Mouse (Mus musculus): Measurements from ENCODE around the gene Ino80e. TPM values are rescaled to one million over a fixed set of nuclear protein-coding genes. Genes with fewer than 3 reads are reported as not detected.
"Not testable (repeated sequence)": the region's sequence is repeated elsewhere in the genome, so short reads cannot be mapped to it uniquely, and the experiment has no call there.

The Ino80e gene
- polyA plus RNA-seq (2016; fragmentation: Nextera tagmentation; extraction: Ambion mirVana): 96.5 and 108 TPM in 2 replicates

- WGBS: under 1% methylated on average over 41 of the region's 41 CpGs
- Histone ChIP-seq H3K27ac (peak within 1 kb of the TSS; percentile 80), H3K4me1 (peaks cover 33% of the 10 kb centered on the region), H3K4me3 (replicated peaks) (peak within 1 kb of the TSS; percentile 65), H3K27me3 (no peaks in the 10 kb centered on the region), H3K9me3 (no peaks in the 10 kb centered on the region), H3K4me2 (peak within 1 kb of the TSS; percentile 84), H3K36me3 (replicated peaks) (peaks cover 65% of the 10 kb centered on the region), H3K9ac (peak within 1 kb of the TSS; percentile 71)
- ATAC-seq (ENCODE audit: low FRiP score): peak; percentile 72
Observed at GRCm38 (mm10) chr7:126862147-126862784, at the start of gene Ino80e. Ino80e (minus strand) TSS chr7:126862377.

- no peaks in the 10 kb centered on the region for H3K4me1 ChIP-seq
- no peaks in the 10 kb centered on the region for H3K36me3 ChIP-seq (replicated peaks)
- no peaks in the 10 kb centered on the region for H3K9me3 ChIP-seq
- H3K9ac ChIP-seq: no peak overlapping the region
- H3K4me3 ChIP-seq (replicated peaks): no peak overlapping the region
- no peaks in the 10 kb centered on the region for H3K27me3 ChIP-seq
- ATAC-seq (ENCODE audit: low FRiP score): no peak
- 81% methylated on average over 3 of the region's 3 CpGs for WGBS
- no peak overlapping the region for H3K27ac ChIP-seq
- H3K4me2 ChIP-seq: no peak overlapping the region
Observed at GRCm38 (mm10) chr7:126905590-126905989, 43.4 kb upstream of the Ino80e start.

GRCm38 (mm10) chr7:126899781-126900180 is 37.6 kb upstream of the Ino80e start:
- H3K9me3 ChIP-seq; H3K36me3 ChIP-seq (replicated peaks); H3K4me2 ChIP-seq; H3K27me3 ChIP-seq; H3K9ac ChIP-seq; ATAC-seq (ENCODE audit: low FRiP score); H3K4me3 ChIP-seq (replicated peaks); H3K27ac ChIP-seq: not testable (repeated sequence)
- 95% methylated on average over 8 of the region's 9 CpGs for WGBS
- peaks cover 15% of the 10 kb centered on the region for H3K4me1 ChIP-seq

- peak overlapping the region; percentile 74 for H3K4me2 ChIP-seq
- WGBS: 12% methylated on average over 37 of the region's 37 CpGs
Observed at GRCm38 (mm10) chr7:126898102-126898990, 36.2 kb upstream of the Ino80e start.

GRCm38 (mm10) chr7:126897390-126898101 is 35.4 kb upstream of the Ino80e start:
- Histone ChIP-seq H3K4me2 (peak overlapping the region; percentile 74), H3K27ac (peak overlapping the region; percentile 79), H3K27me3 (no peaks in the 10 kb centered on the region), H3K9ac (peak overlapping the region; percentile 83), H3K4me3 (replicated peaks) (peak overlapping the region; percentile 62), H3K9me3 (no peaks in the 10 kb centered on the region), H3K36me3 (replicated peaks) (no peaks in the 10 kb centered on the region), H3K4me1 (peaks cover 15% of the 10 kb centered on the region)
- peak; percentile 49; the same call in 1 of the 2 replicates for ATAC-seq (ENCODE audit: low FRiP score)
- 27% methylated on average over 16 of the region's 16 CpGs for WGBS

More at GRCm38 (mm10) chr7:126898102-126898990, 36.2 kb upstream of the Ino80e start:
- Histone ChIP-seq H3K27ac (peak overlapping the region; percentile 79), H3K36me3 (replicated peaks) (no peaks in the 10 kb centered on the region), H3K4me3 (replicated peaks) (peak overlapping the region; percentile 62), H3K9ac (peak overlapping the region; percentile 83), H3K9me3 (no peaks in the 10 kb centered on the region), H3K4me1 (peaks cover 15% of the 10 kb centered on the region), H3K27me3 (no peaks in the 10 kb centered on the region)
- ATAC-seq (ENCODE audit: low FRiP score): peak; percentile 97

- WGBS: 82% methylated on average over 5 of the region's 5 CpGs
- no peak for ATAC-seq (ENCODE audit: low FRiP score)
- Histone ChIP-seq H3K9me3 (no peaks in the 10 kb centered on the region), H3K4me3 (replicated peaks) (no peak overlapping the region), H3K27ac (no peak overlapping the region), H3K4me2 (0 out of 2 replicates have a peak overlapping the region, but pooled peaks have one; percentile 74), H3K27me3 (no peaks in the 10 kb centered on the region), H3K36me3 (replicated peaks) (0 out of 2 replicates have a peak, but pooled peaks cover under 1% of the 10 kb centered on the region), H3K9ac (peak overlapping the region; percentile 21; the same call in 1 of the 2 replicates), H3K4me1 (peaks cover 15% of the 10 kb centered on the region)
Observed at GRCm38 (mm10) chr7:126896912-126897311, 34.7 kb upstream of the Ino80e start.

GRCm38 (mm10) chr7:126888852-126889251 is 26.7 kb upstream of the Ino80e start:
- Histone ChIP-seq H3K4me3 (replicated peaks) (no peak overlapping the region), H3K36me3 (replicated peaks) (peaks cover 16% of the 10 kb centered on the region), H3K9me3 (no peaks in the 10 kb centered on the region), H3K4me2 (no peak overlapping the region), H3K4me1 (peaks cover under 1% of the 10 kb centered on the region; the same call in 1 of the 2 replicates), H3K27me3 (no peaks in the 10 kb centered on the region), H3K27ac (no peak overlapping the region), H3K9ac (no peak overlapping the region)
- ATAC-seq (ENCODE audit: low FRiP score): no peak
- 51% methylated on average over 7 of the region's 7 CpGs for WGBS

GRCm38 (mm10) chr7:126887281-126887680 is 25.1 kb upstream of the Ino80e start:
- Histone ChIP-seq H3K9ac (no peak overlapping the region), H3K4me1 (peaks cover 17% of the 10 kb centered on the region), H3K27ac (no peak overlapping the region), H3K36me3 (replicated peaks) (peaks cover 16% of the 10 kb centered on the region), H3K27me3 (no peaks in the 10 kb centered on the region), H3K4me2 (no peak overlapping the region), H3K9me3 (no peaks in the 10 kb centered on the region), H3K4me3 (replicated peaks) (no peak overlapping the region)
- ATAC-seq (ENCODE audit: low FRiP score): no peak
- 93% methylated on average over 5 of the region's 5 CpGs for WGBS

GRCm38 (mm10) chr7:126884286-126885164 is 22.3 kb upstream of the Ino80e start, which contains the start of gene Taok2:
Taok2 (minus strand) TSS chr7:126884703.
- Histone ChIP-seq H3K4me2 (peak within 1 kb of the TSS; percentile 99), H3K4me1 (peaks cover 37% of the 10 kb centered on the region)
- WGBS: under 1% methylated on average over 56 of the region's 56 CpGs

GRCm38 (mm10) chr7:126883731-126884181 is 21.6 kb upstream of the Ino80e start:
- Histone ChIP-seq H3K36me3 (replicated peaks) (peaks cover 18% of the 10 kb centered on the region), H3K27ac (peak overlapping the region; percentile 95), H3K27me3 (no peaks in the 10 kb centered on the region), H3K4me3 (replicated peaks) (peak overlapping the region; percentile 78), H3K9me3 (no peaks in the 10 kb centered on the region), H3K4me2 (peak overlapping the region; percentile 99), H3K4me1 (peaks cover 37% of the 10 kb centered on the region), H3K9ac (peak overlapping the region; percentile 94)
- no peak for ATAC-seq (ENCODE audit: low FRiP score)
- under 1% methylated on average over 15 of the region's 15 CpGs for WGBS

More at GRCm38 (mm10) chr7:126884286-126885164, 22.3 kb upstream of the Ino80e start, which contains the start of gene Taok2:
- ATAC-seq (ENCODE audit: low FRiP score): peak; percentile 98
- peak within 1 kb of the TSS; percentile 95 for H3K27ac ChIP-seq
- no peaks in the 10 kb centered on the region for H3K27me3 ChIP-seq
- H3K36me3 ChIP-seq (replicated peaks): peaks cover 11% of the 10 kb centered on the region
- no peaks in the 10 kb centered on the region for H3K9me3 ChIP-seq
- peak within 1 kb of the TSS; percentile 94 for H3K9ac ChIP-seq
- peak within 1 kb of the TSS; percentile 78 for H3K4me3 ChIP-seq (replicated peaks)

- peak overlapping the region; percentile 94; the same call in 1 of the 2 replicates for H3K9ac ChIP-seq
- WGBS: 83% methylated on average over 6 of the region's 6 CpGs
- H3K4me2 ChIP-seq: peak overlapping the region; percentile 99
- peak overlapping the region; percentile 78; the same call in 1 of the 2 replicates for H3K4me3 ChIP-seq (replicated peaks)
- ATAC-seq (ENCODE audit: low FRiP score): no peak
- H3K27ac ChIP-seq: no peak overlapping the region
- no peaks in the 10 kb centered on the region for H3K27me3 ChIP-seq
- H3K9me3 ChIP-seq: no peaks in the 10 kb centered on the region
- H3K4me1 ChIP-seq: peaks cover 37% of the 10 kb centered on the region
- H3K36me3 ChIP-seq (replicated peaks): peaks cover 45% of the 10 kb centered on the region
Observed at GRCm38 (mm10) chr7:126881040-126881439, 18.9 kb upstream of the Ino80e start.

All from forebrain, embryonic 12.5 days (tissue).